Mouse (Mus musculus): ENCODE measurements around the gene Llgl2.

DNA sequence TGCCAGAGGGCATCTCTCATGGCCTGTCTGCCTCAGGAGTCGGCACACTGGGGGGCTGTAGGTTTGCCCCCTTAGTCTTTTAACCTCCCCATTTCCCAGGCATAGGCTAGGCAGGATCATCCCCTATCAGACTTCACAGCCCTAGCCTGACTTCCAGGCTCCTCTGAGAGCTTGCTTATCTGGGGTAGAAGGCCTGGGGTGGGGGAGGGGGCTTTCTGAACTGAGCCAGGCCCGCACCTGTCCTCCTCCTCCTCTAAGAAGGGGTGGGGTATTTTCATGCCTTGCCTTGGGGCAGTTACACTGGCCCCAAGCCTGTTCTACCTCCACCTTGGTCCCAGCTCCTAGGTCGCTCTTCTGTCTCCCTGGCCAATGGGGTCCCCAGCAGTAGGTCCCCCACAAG lies 7.7 kb downstream of the Llgl2 start:
- TF ChIP-seq POLR2A (IDR thresholded peaks at IDR 0.05; ENCODE audit: borderline replicate concordance, extremely low read depth, insufficient read depth, insufficient read length, poor library complexity, severe bottlenecking) (no peak), CTCF (IDR thresholded peaks at IDR 0.05; ENCODE audit: borderline replicate concordance, extremely low read depth, insufficient read depth, insufficient read length) (no peak)
